Mouse (Mus musculus) cerebellum, adult 8-10 months (tissue): ENCODE results near the gene Ppp1r3g.

Source experiments
- DNase-seq: peaks from one replicate; pipeline ENCODE4 v3.0.0; 2022

Gene Ppp1r3g

DNA sequence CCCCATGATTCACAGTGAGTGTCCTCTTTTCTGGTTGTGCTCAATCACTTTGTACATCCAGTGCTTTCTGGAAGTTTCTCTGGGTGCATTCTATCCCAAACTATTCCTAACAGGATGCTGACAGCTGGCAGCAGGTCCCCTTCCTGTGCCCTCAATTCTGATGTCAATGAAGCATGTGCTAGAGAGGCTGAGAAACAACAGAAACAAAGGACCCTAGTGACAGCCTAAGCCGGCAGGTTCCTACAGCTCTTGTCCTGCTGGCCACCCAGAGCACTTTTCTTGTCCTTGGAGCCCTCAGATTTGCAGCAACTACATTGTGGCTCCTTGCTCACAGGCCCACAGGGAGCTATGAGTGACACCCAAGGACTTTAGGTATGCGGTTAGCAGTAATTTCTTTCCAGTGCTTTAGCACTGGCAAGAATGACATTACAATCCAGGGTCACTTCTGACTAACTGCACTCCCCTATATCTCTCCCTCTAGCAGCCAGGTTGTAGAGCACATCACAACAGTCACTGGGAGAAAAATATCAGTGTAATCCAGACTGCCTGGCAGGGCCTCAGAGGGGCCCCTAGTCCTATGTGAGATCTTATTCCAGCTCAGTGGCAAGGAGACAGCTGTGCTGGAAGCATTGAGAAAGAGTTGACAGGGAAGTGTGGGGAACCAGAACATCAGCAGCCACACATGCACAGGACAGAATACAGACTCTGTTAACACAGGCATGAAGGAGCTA lies 37.2 kb downstream of the Ppp1r3g start:
- no peak for DNase-seq

GRCm38 (mm10) chr13:35997606-35998005 lies 39.0 kb downstream of the Ppp1r3g start:
- DNase-seq: no peak

DNA sequence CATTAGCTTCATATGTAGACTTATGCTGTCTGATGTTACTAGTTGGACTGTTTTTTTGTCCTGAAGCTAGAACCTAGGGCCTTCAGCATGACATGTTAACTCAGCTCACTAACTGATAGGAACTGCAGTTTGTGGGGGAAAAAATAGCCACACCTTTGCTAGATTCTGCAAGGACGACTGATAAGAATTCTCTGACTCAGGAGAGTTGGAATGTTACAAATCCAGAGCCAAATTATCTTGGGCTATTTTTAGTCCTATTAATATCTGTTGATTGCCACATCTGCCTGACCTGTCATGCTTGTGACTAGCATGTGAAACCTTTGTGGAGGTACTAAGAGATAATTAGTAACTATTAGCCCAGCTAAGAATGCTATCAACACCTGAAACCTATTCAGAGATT lies 42.2 kb downstream of the Ppp1r3g start:
- no peak for DNase-seq

DNA sequence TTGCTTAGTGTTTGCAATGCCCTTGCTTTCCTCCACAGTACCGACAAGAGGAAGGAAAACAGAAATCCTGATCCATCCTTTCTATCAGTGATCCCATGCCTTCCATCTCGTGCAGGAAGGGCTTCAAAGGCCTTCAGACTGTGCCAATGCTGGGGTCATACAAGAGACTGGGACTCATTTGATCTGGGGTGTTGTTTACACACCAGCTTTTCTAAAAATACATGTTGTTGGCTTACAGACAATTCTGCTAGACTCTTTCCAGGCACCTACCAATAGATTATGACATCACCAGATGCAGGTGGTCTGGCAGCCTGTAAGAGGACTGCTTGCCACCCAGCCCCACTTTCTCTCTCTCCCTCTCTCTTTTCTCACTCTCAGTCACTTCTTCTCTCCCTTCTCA lies 51.3 kb downstream of the Ppp1r3g start:
- DNase-seq: no peak

- no peak for DNase-seq
Observed at GRCm38 (mm10) chr13:36015636-36016035, 57.0 kb downstream of the Ppp1r3g start.

GRCm38 (mm10) chr13:36018017-36018416 lies 59.4 kb downstream of the Ppp1r3g start:
- DNase-seq: no peak

DNA sequence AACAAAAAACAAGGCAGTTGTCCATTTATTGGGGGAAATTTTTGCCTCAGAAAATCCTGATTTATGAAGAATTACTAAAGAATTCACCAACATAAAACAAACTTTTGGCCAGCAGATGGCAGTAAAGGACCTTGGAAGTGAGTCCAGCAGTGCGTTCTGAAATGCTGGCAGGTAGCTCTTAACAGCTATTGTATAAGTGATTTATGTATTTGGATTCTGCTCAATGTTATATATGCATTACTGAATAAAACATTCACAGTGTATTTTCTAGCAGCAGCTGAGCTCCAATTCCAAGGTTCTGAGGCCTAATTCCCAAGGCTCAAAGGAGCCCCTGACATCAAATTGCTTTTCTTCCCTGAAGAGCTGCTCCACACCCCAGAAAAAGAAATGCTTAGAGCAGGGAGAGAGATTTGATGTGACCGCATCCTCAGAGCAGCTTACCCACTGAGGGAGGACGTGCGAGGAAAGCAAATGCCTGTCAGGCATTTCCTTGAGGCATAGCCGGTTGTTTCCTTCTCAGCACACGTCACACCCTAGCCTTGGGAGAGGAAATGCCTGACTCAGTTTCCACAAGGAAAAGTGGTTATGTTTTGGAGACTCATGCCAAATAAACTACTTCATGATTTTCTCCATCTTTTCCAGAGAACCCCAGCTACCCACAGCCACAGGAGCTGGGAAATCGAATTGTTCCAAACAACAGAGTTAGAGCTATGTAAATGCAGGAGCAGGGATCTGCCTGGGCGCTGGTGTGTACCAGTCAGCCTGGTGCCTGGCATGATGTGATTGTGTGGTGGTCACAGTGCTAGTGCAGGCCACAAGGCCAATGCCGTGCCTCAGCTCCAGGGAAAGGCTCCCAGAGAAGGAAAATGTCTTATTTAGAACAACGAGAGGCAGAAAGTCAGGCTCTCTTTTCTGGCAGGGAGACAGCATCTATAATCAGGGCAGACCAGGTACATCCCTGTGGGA lies 61.0 kb downstream of the Ppp1r3g start:
- DNase-seq: peak; percentile 78
